Mouse (Mus musculus) embryonic fibroblast, embryonic 13.5 days (primary cell): ENCODE measurements around the gene Capn3.

ENCODE experiments used
- CTCF ChIP-seq: IDR thresholded peaks from 2 replicates; pipeline ENCODE4 v1.5.1; 2011; ENCODE audit warnings: mild to moderate bottlenecking, control low read depth, low read length, moderate library complexity, borderline replicate concordance; ENCODE audit not compliant: insufficient read depth
- POLR2A ChIP-seq: IDR thresholded peaks from 2 replicates; pipeline ENCODE4 v1.6.1; 2011; ENCODE audit warnings: low read depth, mild to moderate bottlenecking, control low read depth, low read length, moderate library complexity

- TF ChIP-seq POLR2A (no peak), CTCF (no peak)
Measured at GRCm38 (mm10) chr2:120469220-120469619, 13.4 kb downstream of the Capn3 start.
